Mouse (Mus musculus) kidney, adult 10 weeks (tissue): ENCODE measurements around the gene Lce1g. TPM values are rescaled to one million over a fixed set of nuclear protein-coding genes. Genes with fewer than 3 reads are reported as not detected.

Experiments
- polyA plus RNA-seq: library from polyadenylated mRNA; stranded (reverse); fragments of 350-450 nt; fragmentation: Illumina TruSeq; extraction: RNeasy Lipid Tissue Mini Kit (QIAGEN cat#74804); gene quantifications from one replicate; pipeline ENCODE4 v1.2.3, GENCODE M21; 2014; ENCODE audit warnings: low read depth, low replicate concordance

The Lce1g gene
- not detected for polyA plus RNA-seq

GRCm38 (mm10) chr3:92752238-92752637 lies at the start of gene Lce1g:
TSS of gene Lce1g (minus strand) at chr3:92752338.

GRCm38 (mm10) chr3:92790414-92790813 lies 38.3 kb upstream of the Lce1g start, which contains the start of gene Lce1j:
TSS of gene Lce1j (minus strand) at chr3:92790514.

GRCm38 (mm10) chr3:92778799-92779198 lies 26.7 kb upstream of the Lce1g start, which contains the start of gene Lce1i:
TSS of gene Lce1i (minus strand) at chr3:92778899.

GRCm38 (mm10) chr3:92764965-92765364 lies 12.8 kb upstream of the Lce1g start, which contains the start of gene Lce1h:
TSS of gene Lce1h (minus strand) at chr3:92765065.

GRCm38 (mm10) chr3:92738996-92739395 lies 13.1 kb downstream of the Lce1g start, which contains the start of gene Gm38119:
TSS of gene Gm38119 (minus strand) at chr3:92739096.

GRCm38 (mm10) chr3:92720250-92720649 lies 31.9 kb downstream of the Lce1g start, which contains the start of gene Lce1f:
TSS of gene Lce1f (minus strand) at chr3:92720350.

GRCm38 (mm10) chr3:92708974-92709373 lies 43.2 kb downstream of the Lce1g start, which contains the start of gene Lce1e:
TSS of gene Lce1e (minus strand) at chr3:92709074.

Other genes with a start within 250 kb of the Lce1g start
- gene 2310046K23Rik, start 217.8 kb downstream of the Lce1g start, polyA plus RNA-seq: not detected
- 0.24 TPM for gene Ivl, start 178.6 kb downstream of the Lce1g start, polyA plus RNA-seq
- gene Smcp, start 163.3 kb downstream of the Lce1g start, polyA plus RNA-seq: 2.1 TPM
- gene 2210017I01Rik, start 144.8 kb downstream of the Lce1g start, polyA plus RNA-seq: not detected
- not detected for gene Lce6a, start 130.7 kb downstream of the Lce1g start, polyA plus RNA-seq
- gene Lce1a1, start 104.0 kb downstream of the Lce1g start, polyA plus RNA-seq: not detected
- not detected for gene Lce1b, start 95.4 kb downstream of the Lce1g start, polyA plus RNA-seq
- not detected for gene Lce1a2, start 82.0 kb downstream of the Lce1g start, polyA plus RNA-seq
- not detected for gene Lce1c, start 73.1 kb downstream of the Lce1g start, polyA plus RNA-seq
- gene Lce1d, start 65.1 kb downstream of the Lce1g start, polyA plus RNA-seq: not detected
- not detected for gene Lce1e, start 43.3 kb downstream of the Lce1g start, polyA plus RNA-seq
- gene Lce1f, start 32.0 kb downstream of the Lce1g start, polyA plus RNA-seq: not detected
- gene Gm38119, start 13.2 kb downstream of the Lce1g start, polyA plus RNA-seq: not detected
- not detected for gene Lce1h, start 12.7 kb upstream of the Lce1g start, polyA plus RNA-seq
- gene Lce1i, start 26.6 kb upstream of the Lce1g start, polyA plus RNA-seq: not detected
- gene Lce1j, start 38.2 kb upstream of the Lce1g start, polyA plus RNA-seq: not detected
- not detected for gene Lce1k, start 55.6 kb upstream of the Lce1g start, polyA plus RNA-seq
- not detected for gene Kprp, start 74.9 kb upstream of the Lce1g start, polyA plus RNA-seq
- gene Lce1l, start 98.9 kb upstream of the Lce1g start, polyA plus RNA-seq: not detected
- not detected for gene 2310050C09Rik, start 117.9 kb upstream of the Lce1g start, polyA plus RNA-seq
- not detected for gene Lce3a, start 173.9 kb upstream of the Lce1g start, polyA plus RNA-seq
- not detected for gene Lce3b, start 180.6 kb upstream of the Lce1g start, polyA plus RNA-seq
- gene Lce3c, start 192.1 kb upstream of the Lce1g start, polyA plus RNA-seq: not detected
- gene Lce3d, start 205.1 kb upstream of the Lce1g start, polyA plus RNA-seq: not detected
- gene Lce3e, start 214.7 kb upstream of the Lce1g start, polyA plus RNA-seq: not detected
- gene Lce3f, start 239.9 kb upstream of the Lce1g start, polyA plus RNA-seq: not detected